Mouse (Mus musculus) midbrain, postnatal 0 days (tissue): Measurements from ENCODE around the gene Nip7. TPM values are rescaled to one million over a fixed set of nuclear protein-coding genes. Genes with fewer than 3 reads are reported as not detected.

Experiments
- ATAC-seq: fragments of 200-750 bp; cut with Nextera tagmentation; 2 replicates; pipeline ENCODE4 v1.8.0; 2017; ENCODE audit warnings: moderate number of reproducible peaks, mild to moderate bottlenecking, moderate TSS enrichment, moderate library complexity; ENCODE audit not compliant: low FRiP score
- DNase-seq: peaks from one replicate; pipeline ENCODE4 v3.0.0-alpha.2; 2015; ENCODE audit warnings: low spot score
- H3K27ac ChIP-seq: fragments of 300-500 bp; sonication (generic); 2 replicates; pipeline ENCODE4 v1.5.1; 2014; ENCODE audit warnings: low read depth, mild to moderate bottlenecking, low read length, mixed read lengths
- H3K27me3 ChIP-seq: fragments of 300-500 bp; sonication (generic); 2 replicates; pipeline ENCODE4 v1.6.1; 2014; ENCODE audit warnings: low read length, control low read depth, mixed read lengths; ENCODE audit not compliant: insufficient read depth
- H3K36me3 ChIP-seq: fragments of 300-500 bp; sonication (generic); 2 replicates; pipeline ENCODE4 v1.6.1; 2014; ENCODE audit warnings: low read length, control low read depth, mixed read lengths; ENCODE audit not compliant: insufficient read depth
- H3K4me1 ChIP-seq: fragments of 300-500 bp; sonication (generic); 2 replicates; pipeline ENCODE4 v1.6.1; 2014; ENCODE audit warnings: mild to moderate bottlenecking, control low read depth, antibody characterized with exemption, low read length, mixed read lengths; ENCODE audit not compliant: insufficient read depth
- H3K4me2 ChIP-seq: fragments of 300-500 bp; sonication (generic); 2 replicates; pipeline ENCODE4 v1.6.1; 2014; ENCODE audit warnings: low read depth, mild to moderate bottlenecking, low read length, mixed read lengths; ENCODE audit not compliant: poor library complexity, severe bottlenecking
- H3K4me3 ChIP-seq: fragments of 300-500 bp; sonication (generic); 2 replicates; pipeline ENCODE4 v1.5.1; 2014; ENCODE audit warnings: low read depth, mild to moderate bottlenecking, low read length, moderate library complexity
- H3K9ac ChIP-seq: fragments of 300-500 bp; sonication (generic); replicated peaks from 2 replicates; pipeline ENCODE4 v1.6.1; 2014; ENCODE audit warnings: mild to moderate bottlenecking, low read length, moderate library complexity, mixed read lengths; ENCODE audit not compliant: poor library complexity, severe bottlenecking
- H3K9me3 ChIP-seq: fragments of 300-500 bp; sonication (generic); 2 replicates; pipeline ENCODE4 v1.6.1; 2016; ENCODE audit warnings: low read length, control low read depth
- CTCF ChIP-seq: IDR thresholded peaks from 2 replicates; pipeline ENCODE4 v1.5.1; 2016; ENCODE audit warnings: antibody characterized with exemption, mild to moderate bottlenecking
- WGBS: fragments of 180-500 bp; shearing (Covaris S2); extraction: QIAGEN DNeasy Blood & Tissue Kit; methylation state at CpG from one replicate; pipeline ENCODE4 v1.1.7; 2014; 5-methylcytosine and 5-hydroxymethylcytosine counted together
- polyA plus RNA-seq: library from polyadenylated mRNA; unstranded; fragments of >200 nt; fragmentation: Nextera tagmentation; extraction: Ambion mirVana; gene quantifications from 2 replicates; pipeline ENCODE4 v1.2.1, GENCODE M21; 2015
- total RNA-seq: library from RNA; depleted of rRNA; stranded (reverse); fragments of >200 nt; gene quantifications from 2 replicates; pipeline ENCODE4 v1.2.3, GENCODE M21; 2014; rRNA removed

The Nip7 gene
- total RNA-seq = 24.3 and 30.8 TPM in 2 replicates
- 59.1 and 60.1 TPM in 2 replicates for polyA plus RNA-seq

GRCm38 (mm10) chr8:107056076-107056972, at the start of gene Nip7, which contains the start of gene Cog8:
Gene Nip7 (plus strand): TSS chr8:107056877.
Gene Cog8 (minus strand): TSS chr8:107056689.
- Histone ChIP-seq H3K36me3 (peaks cover 23% of the 10 kb centered on the region), H3K4me2 (peak within 1 kb of the TSS; percentile 84), H3K4me1 (peaks cover 5% of the 10 kb centered on the region; the same call in 1 of the 2 replicates), H3K4me3 (peak within 1 kb of the TSS; percentile 92), H3K27me3 (no peaks in the 10 kb centered on the region), H3K9me3 (no peaks in the 10 kb centered on the region), H3K9ac (peak within 1 kb of the TSS; percentile 87), H3K27ac (peak within 1 kb of the TSS; percentile 85)
- ATAC-seq (peak; percentile 94), DNase-seq (peak; percentile 99)
- under 1% methylated on average over 86 of the region's 88 CpGs for WGBS
- 0 out of 2 replicates have a peak, but pooled peaks have one; percentile 10 for TF ChIP-seq CTCF

- no peak for DNase-seq
- Histone ChIP-seq H3K36me3 (no peaks in the 10 kb centered on the region; the same call in 1 of the 2 replicates), H3K9ac (no peak overlapping the region), H3K4me1 (no peaks in the 10 kb centered on the region), H3K27me3 (no peaks in the 10 kb centered on the region), H3K9me3 (no peaks in the 10 kb centered on the region), H3K4me2 (no peak overlapping the region), H3K4me3 (no peak overlapping the region), H3K27ac (no peak overlapping the region)
- ATAC-seq = no peak
- TF ChIP-seq CTCF = no peak
- WGBS = 95% methylated on average over 3 of the region's 3 CpGs
Observed at GRCm38 (mm10) chr8:107007795-107008194, 48.9 kb upstream of the Nip7 start.

DNA sequence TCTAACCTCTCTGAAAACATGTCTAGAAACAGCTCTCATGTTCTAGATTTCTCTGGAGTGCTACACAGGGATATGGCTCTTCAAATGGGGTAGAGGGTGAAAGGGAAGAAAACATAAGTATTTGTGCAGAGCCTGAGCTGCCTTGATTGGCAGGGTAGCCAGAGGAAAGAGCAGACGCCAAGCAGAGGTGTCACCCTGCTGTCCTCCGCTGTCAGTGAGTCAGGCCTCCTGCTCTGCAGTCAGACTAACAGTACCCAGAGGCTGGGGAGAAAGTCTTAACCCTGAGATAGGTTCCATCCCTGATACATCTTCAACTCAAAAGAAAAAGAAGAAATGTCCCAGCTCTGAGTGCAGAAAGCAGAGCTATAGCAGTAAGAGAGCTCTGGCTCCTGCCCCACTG, 44.0 kb upstream of the Nip7 start:
- ATAC-seq (no peak), DNase-seq (no peak)
- H3K4me2 ChIP-seq = no peak overlapping the region
- H3K4me1 ChIP-seq = no peaks in the 10 kb centered on the region
- 81% methylated on average over 2 of the region's 2 CpGs for WGBS
- no peaks in the 10 kb centered on the region for H3K9me3 ChIP-seq
- H3K4me3 ChIP-seq = no peak overlapping the region
- H3K27me3 ChIP-seq = no peaks in the 10 kb centered on the region
- no peak overlapping the region for H3K27ac ChIP-seq
- H3K36me3 ChIP-seq = no peaks in the 10 kb centered on the region; the same call in 1 of the 2 replicates
- no peak overlapping the region for H3K9ac ChIP-seq
- TF ChIP-seq CTCF = no peak

DNA sequence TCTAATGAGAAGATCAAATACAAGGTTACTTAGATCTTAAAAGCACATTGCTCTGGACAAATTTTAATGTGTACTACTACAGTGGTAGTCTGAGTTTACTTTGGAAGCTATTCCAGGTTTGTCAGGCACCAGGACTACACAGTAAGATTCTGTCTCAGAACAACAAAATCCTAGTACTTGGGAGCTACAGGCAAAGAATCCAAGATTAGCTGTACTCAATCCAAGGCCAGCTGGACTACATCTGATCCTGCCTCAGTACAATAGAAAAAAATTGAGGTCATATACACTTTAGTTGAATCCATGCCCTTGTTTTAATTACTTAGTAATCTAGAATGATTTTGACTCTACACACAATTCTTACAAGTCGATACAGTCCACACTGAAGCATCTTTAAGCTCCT, 41.8 kb upstream of the Nip7 start:
- ATAC-seq = no peak
- 96% methylated on average over 1 of the region's 1 CpGs for WGBS
- no peak overlapping the region for H3K4me3 ChIP-seq

DNA sequence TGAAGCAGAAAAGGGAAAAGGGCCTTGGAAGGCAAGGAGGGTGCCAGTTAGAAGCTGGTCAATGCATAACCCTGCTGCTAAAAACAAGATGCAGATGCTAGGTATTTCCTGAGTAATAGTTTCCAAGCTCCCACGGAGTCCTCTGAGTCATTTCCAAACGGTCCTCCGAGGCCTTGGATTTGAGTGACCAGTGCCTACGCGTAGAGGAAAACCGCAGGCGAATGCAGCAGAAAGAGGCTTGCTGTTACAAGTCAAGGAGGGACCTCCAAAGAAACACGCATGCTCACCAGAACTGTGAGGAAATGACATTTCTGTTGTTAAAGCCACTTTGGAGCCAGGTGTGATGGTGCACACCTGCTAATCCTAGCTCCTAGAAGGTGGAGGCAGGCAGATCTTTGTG, 33.2 kb upstream of the Nip7 start:
- H3K4me3 ChIP-seq = no peak overlapping the region
- no peaks in the 10 kb centered on the region for H3K36me3 ChIP-seq
- H3K4me2 ChIP-seq = no peak overlapping the region
- no peaks in the 10 kb centered on the region for H3K9me3 ChIP-seq
- H3K27ac ChIP-seq = no peak overlapping the region
- no peaks in the 10 kb centered on the region for H3K27me3 ChIP-seq
- no peaks in the 10 kb centered on the region for H3K4me1 ChIP-seq
- WGBS = 95% methylated on average over 8 of the region's 8 CpGs
- no peak overlapping the region for H3K9ac ChIP-seq
- TF ChIP-seq CTCF = no peak
- DNase-seq (no peak), ATAC-seq (no peak)

More for the DNA sequence above, 41.8 kb upstream of the Nip7 start:
- Histone ChIP-seq H3K9ac (no peak overlapping the region), H3K4me2 (no peak overlapping the region), H3K4me1 (no peaks in the 10 kb centered on the region), H3K27me3 (no peaks in the 10 kb centered on the region), H3K9me3 (no peaks in the 10 kb centered on the region), H3K36me3 (no peaks in the 10 kb centered on the region; the same call in 1 of the 2 replicates), H3K27ac (no peak overlapping the region)
- no peak for DNase-seq
- TF ChIP-seq CTCF = no peak

- 0 out of 2 replicates have a peak, but pooled peaks cover under 1% of the 10 kb centered on the region for H3K36me3 ChIP-seq
- no peak overlapping the region for H3K4me2 ChIP-seq
- 82% methylated on average over 3 of the region's 3 CpGs for WGBS
Observed at GRCm38 (mm10) chr8:107029310-107029709, 27.4 kb upstream of the Nip7 start.

More at GRCm38 (mm10) chr8:107029310-107029709, 27.4 kb upstream of the Nip7 start:
- Histone ChIP-seq H3K9ac (no peak overlapping the region), H3K27ac (no peak overlapping the region), H3K4me3 (no peak overlapping the region), H3K27me3 (no peaks in the 10 kb centered on the region), H3K9me3 (no peaks in the 10 kb centered on the region), H3K4me1 (peaks cover 7% of the 10 kb centered on the region)
- no peak for TF ChIP-seq CTCF
- ATAC-seq (no peak), DNase-seq (no peak)
